Mouse (Mus musculus): ENCODE measurements around the gene Olfr124. TPM values are rescaled to one million over a fixed set of nuclear protein-coding genes. Genes with fewer than 3 reads are reported as not detected.

The Olfr124 gene
- polyA plus RNA-seq (2012; rRNA removed): not detected in 2 replicates
- polyA plus RNA-seq (2014; fragmentation: Nextera tagmentation; extraction: Ambion mirVana): not detected in 2 replicates

DNA sequence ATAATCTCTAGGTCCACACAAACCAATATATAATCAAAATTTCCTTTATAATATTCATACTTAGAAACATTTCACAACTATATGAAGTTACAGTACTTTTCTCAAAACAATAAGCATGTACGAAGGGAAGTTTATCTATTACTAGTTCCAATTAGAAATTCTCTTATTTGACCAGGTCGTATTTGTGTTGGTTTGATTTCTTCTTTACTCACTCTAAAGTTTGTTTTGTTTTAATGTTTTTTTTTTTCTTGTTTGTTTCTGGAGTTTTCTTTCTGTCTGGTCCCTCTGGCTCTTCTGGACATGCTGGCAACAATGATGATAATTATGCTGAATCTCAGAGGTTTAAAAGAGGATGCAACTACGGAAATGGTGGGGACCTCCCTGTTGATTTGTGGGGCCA is at the start of gene Olfr124:
Gene Olfr124 (plus strand): TSS at position 301 of the 400 bp plus-strand sequence.
- no peaks in the 10 kb centered on the region for H3K27me3 ChIP-seq (ENCODE audit: control insufficient read depth, insufficient read depth, low read length)
- no peak within 1 kb of the TSS for H3K9ac ChIP-seq (ENCODE audit: low read depth, low read length, severe bottlenecking)
- H3K4me3 ChIP-seq (replicated peaks; ENCODE audit: low read length): no peak within 1 kb of the TSS
- 84% methylated on average over 3 of the region's 3 CpGs for WGBS
- H3K4me1 ChIP-seq (ENCODE audit: control insufficient read depth, insufficient read depth, low read length): no peaks in the 10 kb centered on the region
- no peak for DNase-seq (ENCODE audit: low spot score)
- TF ChIP-seq POLR2A (IDR thresholded peaks at IDR 0.05; ENCODE audit: borderline replicate concordance, extremely low read depth, insufficient read depth, insufficient read length): no peak
- H3K36me3 ChIP-seq (ENCODE audit: control insufficient read depth, insufficient read depth, low read length): no peaks in the 10 kb centered on the region
- no peak within 1 kb of the TSS for H3K4me2 ChIP-seq (replicated peaks; ENCODE audit: low read depth, low read length, severe bottlenecking)
- ATAC-seq (ENCODE audit: low FRiP score, low read depth): no peak
- no peaks in the 10 kb centered on the region for H3K9me3 ChIP-seq (ENCODE audit: control insufficient read depth, low read length)
- H3K27ac ChIP-seq (replicated peaks; ENCODE audit: low read depth, low read length): no peak within 1 kb of the TSS

DNA sequence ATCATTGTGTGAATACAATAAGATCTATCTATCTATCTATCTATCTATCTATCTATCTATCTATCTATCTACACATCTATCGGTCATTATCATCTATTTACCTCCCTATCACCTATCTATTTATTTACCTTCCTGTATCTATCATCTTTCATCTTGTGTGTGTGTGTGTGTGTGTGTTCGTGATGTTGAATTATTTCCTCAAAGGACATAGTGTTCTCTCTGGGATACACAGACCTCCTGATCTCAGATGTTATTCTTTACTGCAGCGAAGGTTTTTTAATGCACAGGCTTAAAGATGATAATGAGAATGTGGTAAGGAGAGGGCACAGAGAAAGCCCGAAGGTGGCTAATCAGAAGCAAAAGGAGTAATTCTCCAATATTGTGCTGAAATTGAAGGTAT is 31.4 kb upstream of the Olfr124 start, which contains the start of gene Olfr122:
Gene Olfr122 (plus strand): TSS at position 301 of the 400 bp plus-strand sequence.
- Histone ChIP-seq H3K4me1 (ENCODE audit: control insufficient read depth, insufficient read depth, low read length) (no peaks in the 10 kb centered on the region), H3K27ac (replicated peaks; ENCODE audit: low read depth, low read length) (no peak within 1 kb of the TSS), H3K4me3 (replicated peaks; ENCODE audit: low read length) (no peak within 1 kb of the TSS), H3K36me3 (ENCODE audit: control insufficient read depth, insufficient read depth, low read length) (no peaks in the 10 kb centered on the region), H3K9me3 (ENCODE audit: control insufficient read depth, low read length) (no peaks in the 10 kb centered on the region), H3K9ac (ENCODE audit: low read depth, low read length, severe bottlenecking) (no peak within 1 kb of the TSS), H3K27me3 (ENCODE audit: control insufficient read depth, insufficient read depth, low read length) (no peaks in the 10 kb centered on the region), H3K4me2 (replicated peaks; ENCODE audit: low read depth, low read length, severe bottlenecking) (no peak within 1 kb of the TSS)
- no peak for TF ChIP-seq POLR2A (IDR thresholded peaks at IDR 0.05; ENCODE audit: borderline replicate concordance, extremely low read depth, insufficient read depth, insufficient read length)
- no peak for ATAC-seq (ENCODE audit: low FRiP score, low read depth)
- WGBS: 83% methylated on average over 4 of the region's 4 CpGs
- no peak for DNase-seq (ENCODE audit: low spot score)

DNA sequence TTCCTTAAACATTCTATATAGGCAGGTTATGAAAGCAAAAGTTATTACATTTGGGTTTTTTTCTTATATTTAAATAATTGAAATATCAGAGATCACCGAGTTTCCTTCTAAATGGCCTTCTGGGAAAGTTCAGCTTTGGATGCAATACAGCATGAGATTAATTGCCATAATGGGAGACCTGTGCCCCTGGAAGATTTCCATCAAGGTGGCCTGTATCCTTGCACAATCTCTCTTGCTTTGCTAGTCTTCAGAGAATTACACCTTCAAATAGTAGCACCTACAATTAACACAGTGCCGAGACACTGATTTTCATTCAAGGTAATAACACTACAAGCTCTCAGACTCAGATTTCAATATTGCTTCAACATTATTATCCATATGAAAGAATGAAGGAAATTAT is 6.5 kb upstream of the Olfr124 start, which contains the start of gene Olfr123:
Gene Olfr123 (plus strand): TSS at position 301 of the 400 bp plus-strand sequence.
- Histone ChIP-seq H3K9me3 (ENCODE audit: control insufficient read depth, low read length) (no peaks in the 10 kb centered on the region), H3K4me3 (replicated peaks; ENCODE audit: low read length) (no peak within 1 kb of the TSS), H3K4me1 (ENCODE audit: control insufficient read depth, insufficient read depth, low read length) (no peaks in the 10 kb centered on the region), H3K27me3 (ENCODE audit: control insufficient read depth, insufficient read depth, low read length) (no peaks in the 10 kb centered on the region), H3K36me3 (ENCODE audit: control insufficient read depth, insufficient read depth, low read length) (no peaks in the 10 kb centered on the region), H3K9ac (ENCODE audit: low read depth, low read length, severe bottlenecking) (no peak within 1 kb of the TSS), H3K4me2 (replicated peaks; ENCODE audit: low read depth, low read length, severe bottlenecking) (no peak within 1 kb of the TSS), H3K27ac (replicated peaks; ENCODE audit: low read depth, low read length) (no peak within 1 kb of the TSS)
- 86% methylated on average over 2 of the region's 2 CpGs for WGBS
- DNase-seq (ENCODE audit: low spot score): no peak
- no peak for TF ChIP-seq POLR2A (IDR thresholded peaks at IDR 0.05; ENCODE audit: borderline replicate concordance, extremely low read depth, insufficient read depth, insufficient read length)
- ATAC-seq (ENCODE audit: low FRiP score, low read depth): no peak

- no peak within 1 kb of the TSS for H3K9ac ChIP-seq (ENCODE audit: low read depth, low read length, severe bottlenecking)
- no peaks in the 10 kb centered on the region for H3K27me3 ChIP-seq (ENCODE audit: control insufficient read depth, insufficient read depth, low read length)
Measured at GRCm38 (mm10) chr17:37832649-37833048, 33.0 kb downstream of the Olfr124 start, which contains the start of gene Olfr125. Olfr125 (plus strand) TSS chr17:37832949.

GRCm38 (mm10) chr17:37847183-37847582 is 47.5 kb downstream of the Olfr124 start, which contains the start of gene Olfr126:
Olfr126 (plus strand) TSS chr17:37847483.
- H3K4me3 ChIP-seq (replicated peaks; ENCODE audit: low read length): no peak within 1 kb of the TSS
- no peaks in the 10 kb centered on the region for H3K9me3 ChIP-seq (ENCODE audit: control insufficient read depth, low read length)
- ATAC-seq (ENCODE audit: low FRiP score, low read depth): no peak
- H3K36me3 ChIP-seq (ENCODE audit: control insufficient read depth, insufficient read depth, low read length): no peaks in the 10 kb centered on the region
- no peak within 1 kb of the TSS for H3K4me2 ChIP-seq (replicated peaks; ENCODE audit: low read depth, low read length, severe bottlenecking)
- no peak within 1 kb of the TSS for H3K9ac ChIP-seq (ENCODE audit: low read depth, low read length, severe bottlenecking)
- TF ChIP-seq POLR2A (IDR thresholded peaks at IDR 0.05; ENCODE audit: borderline replicate concordance, extremely low read depth, insufficient read depth, insufficient read length): no peak
- H3K27me3 ChIP-seq (ENCODE audit: control insufficient read depth, insufficient read depth, low read length): no peaks in the 10 kb centered on the region
- H3K27ac ChIP-seq (replicated peaks; ENCODE audit: low read depth, low read length): no peak within 1 kb of the TSS
- no peak for DNase-seq (ENCODE audit: low spot score)
- no peaks in the 10 kb centered on the region for H3K4me1 ChIP-seq (ENCODE audit: control insufficient read depth, insufficient read depth, low read length)

More at GRCm38 (mm10) chr17:37832649-37833048, 33.0 kb downstream of the Olfr124 start, which contains the start of gene Olfr125:
- Histone ChIP-seq H3K36me3 (ENCODE audit: control insufficient read depth, insufficient read depth, low read length) (no peaks in the 10 kb centered on the region), H3K27ac (replicated peaks; ENCODE audit: low read depth, low read length) (no peak within 1 kb of the TSS), H3K4me3 (replicated peaks; ENCODE audit: low read length) (no peak within 1 kb of the TSS), H3K4me2 (replicated peaks; ENCODE audit: low read depth, low read length, severe bottlenecking) (no peak within 1 kb of the TSS), H3K9me3 (ENCODE audit: control insufficient read depth, low read length) (no peaks in the 10 kb centered on the region), H3K4me1 (ENCODE audit: control insufficient read depth, insufficient read depth, low read length) (no peaks in the 10 kb centered on the region)
- ATAC-seq (ENCODE audit: low FRiP score, low read depth) (no peak), DNase-seq (ENCODE audit: low spot score) (no peak)
- TF ChIP-seq POLR2A (IDR thresholded peaks at IDR 0.05; ENCODE audit: borderline replicate concordance, extremely low read depth, insufficient read depth, insufficient read length): no peak

Other genes starting within 250 kb of the Olfr124 start
- not detected in 2 replicates for gene Olfr112, start 230.4 kb upstream of the Olfr124 start, polyA plus RNA-seq (2012; rRNA removed)
- gene Olfr112, start 230.4 kb upstream of the Olfr124 start, polyA plus RNA-seq (2014; fragmentation: Nextera tagmentation; extraction: Ambion mirVana): not detected in 2 replicates
- gene Olfr113, start 222.2 kb upstream of the Olfr124 start, polyA plus RNA-seq (2012; rRNA removed): not detected in 2 replicates
- gene Olfr113, start 222.2 kb upstream of the Olfr124 start, polyA plus RNA-seq (2014; fragmentation: Nextera tagmentation; extraction: Ambion mirVana): not detected in 2 replicates
- gene Olfr114, start 207.1 kb upstream of the Olfr124 start, polyA plus RNA-seq (2012; rRNA removed): not detected in 2 replicates
- not detected in 2 replicates for gene Olfr114, start 207.1 kb upstream of the Olfr124 start, polyA plus RNA-seq (2014; fragmentation: Nextera tagmentation; extraction: Ambion mirVana)
- not detected in 2 replicates for gene Olfr115, start 172.8 kb upstream of the Olfr124 start, polyA plus RNA-seq (2012; rRNA removed)
- gene Olfr115, start 172.8 kb upstream of the Olfr124 start, polyA plus RNA-seq (2014; fragmentation: Nextera tagmentation; extraction: Ambion mirVana): not detected in 2 replicates
- gene Olfr116, start 172.7 kb upstream of the Olfr124 start, polyA plus RNA-seq (2012; rRNA removed): not detected in 2 replicates
- not detected in 2 replicates for gene Olfr116, start 172.7 kb upstream of the Olfr124 start, polyA plus RNA-seq (2014; fragmentation: Nextera tagmentation; extraction: Ambion mirVana)
- gene Olfr117, start 136.1 kb upstream of the Olfr124 start, polyA plus RNA-seq (2012; rRNA removed): not detected in 2 replicates
- gene Olfr117, start 136.1 kb upstream of the Olfr124 start, polyA plus RNA-seq (2014; fragmentation: Nextera tagmentation; extraction: Ambion mirVana): not detected in 2 replicates
- gene Olfr118, start 132.9 kb upstream of the Olfr124 start, polyA plus RNA-seq (2012; rRNA removed): not detected in 2 replicates
- gene Olfr118, start 132.9 kb upstream of the Olfr124 start, polyA plus RNA-seq (2014; fragmentation: Nextera tagmentation; extraction: Ambion mirVana): not detected in 2 replicates
- gene Olfr119, start 103.3 kb upstream of the Olfr124 start, polyA plus RNA-seq (2012; rRNA removed): not detected in 2 replicates
- gene Olfr119, start 103.3 kb upstream of the Olfr124 start, polyA plus RNA-seq (2014; fragmentation: Nextera tagmentation; extraction: Ambion mirVana): not detected in 2 replicates
- not detected in 2 replicates for gene Olfr120, start 78.1 kb upstream of the Olfr124 start, polyA plus RNA-seq (2012; rRNA removed)
- gene Olfr120, start 78.1 kb upstream of the Olfr124 start, polyA plus RNA-seq (2014; fragmentation: Nextera tagmentation; extraction: Ambion mirVana): not detected in 2 replicates
- not detected in 2 replicates for gene Olfr121, start 51.0 kb upstream of the Olfr124 start, polyA plus RNA-seq (2012; rRNA removed)
- gene Olfr121, start 51.0 kb upstream of the Olfr124 start, polyA plus RNA-seq (2014; fragmentation: Nextera tagmentation; extraction: Ambion mirVana): not detected in 2 replicates
- not detected in 2 replicates for gene Olfr122, start 31.3 kb upstream of the Olfr124 start, polyA plus RNA-seq (2012; rRNA removed)
- gene Olfr122, start 31.3 kb upstream of the Olfr124 start, polyA plus RNA-seq (2014; fragmentation: Nextera tagmentation; extraction: Ambion mirVana): not detected in 2 replicates
- gene Olfr123, start 6.4 kb upstream of the Olfr124 start, polyA plus RNA-seq (2012; rRNA removed): not detected in 2 replicates
- not detected in 2 replicates for gene Olfr123, start 6.4 kb upstream of the Olfr124 start, polyA plus RNA-seq (2014; fragmentation: Nextera tagmentation; extraction: Ambion mirVana)
- not detected in 2 replicates for gene Olfr125, start 33.1 kb downstream of the Olfr124 start, polyA plus RNA-seq (2012; rRNA removed)
- gene Olfr125, start 33.1 kb downstream of the Olfr124 start, polyA plus RNA-seq (2014; fragmentation: Nextera tagmentation; extraction: Ambion mirVana): not detected in 2 replicates
- not detected in 2 replicates for gene Olfr126, start 47.6 kb downstream of the Olfr124 start, polyA plus RNA-seq (2012; rRNA removed)
- not detected in 2 replicates for gene Olfr126, start 47.6 kb downstream of the Olfr124 start, polyA plus RNA-seq (2014; fragmentation: Nextera tagmentation; extraction: Ambion mirVana)
- gene Olfr127, start 100.5 kb downstream of the Olfr124 start, polyA plus RNA-seq (2012; rRNA removed): not detected in 2 replicates
- gene Olfr127, start 100.5 kb downstream of the Olfr124 start, polyA plus RNA-seq (2014; fragmentation: Nextera tagmentation; extraction: Ambion mirVana): not detected in 2 replicates
- not detected in 2 replicates for gene Olfr128, start 120.7 kb downstream of the Olfr124 start, polyA plus RNA-seq (2012; rRNA removed)
- not detected in 2 replicates for gene Olfr128, start 120.7 kb downstream of the Olfr124 start, polyA plus RNA-seq (2014; fragmentation: Nextera tagmentation; extraction: Ambion mirVana)
- gene Olfr761, start 153.2 kb downstream of the Olfr124 start, polyA plus RNA-seq (2012; rRNA removed): not detected in 2 replicates
- not detected in 2 replicates for gene Olfr761, start 153.2 kb downstream of the Olfr124 start, polyA plus RNA-seq (2014; fragmentation: Nextera tagmentation; extraction: Ambion mirVana)

All from limb, embryonic 14.5 days (tissue).